Mouse (Mus musculus) myocyte (in vitro differentiated cells): ENCODE data around the gene Krt28. TPM values are rescaled to one million over a fixed set of nuclear protein-coding genes. Genes with fewer than 3 reads are reported as not detected.

Experiments
- H3K27me3 ChIP-seq: one replicate; pipeline ENCODE4 v1.6.1; 2011; ENCODE audit not compliant: control insufficient read depth, insufficient read depth, insufficient read length
- H3K36me3 ChIP-seq: one replicate; pipeline ENCODE4 v1.6.1; 2011; ENCODE audit not compliant: control insufficient read depth, insufficient read depth
- H3K4me2 ChIP-seq: one replicate; pipeline ENCODE4 v1.6.1; 2011; ENCODE audit warnings: low read depth, control low read depth
- H3K4me3 ChIP-seq: one replicate; pipeline ENCODE4 v1.5.1; 2011; ENCODE audit warnings: mild to moderate bottlenecking, control low read depth, moderate library complexity
- H3K79me2 ChIP-seq: one replicate; pipeline ENCODE4 v1.6.1; 2011; ENCODE audit not compliant: control insufficient read depth, insufficient read depth
- H3ac ChIP-seq: one replicate; pipeline ENCODE4 v1.6.1; 2011; ENCODE audit not compliant: control insufficient read depth, insufficient read length
- CEBPB ChIP-seq: IDR thresholded peaks from 2 replicates; pipeline ENCODE4 v1.6.1; 2011; ENCODE audit warnings: mild to moderate bottlenecking, moderate library complexity; ENCODE audit not compliant: poor library complexity, insufficient read depth, severe bottlenecking
- E2F4 ChIP-seq: IDR thresholded peaks from one replicate; pipeline ENCODE4 v1.6.1; 2011; ENCODE audit warnings: mild to moderate bottlenecking, control low read depth, moderate library complexity; ENCODE audit not compliant: insufficient read depth
- MAX ChIP-seq: IDR thresholded peaks from one replicate; pipeline ENCODE4 v1.6.1; 2011; ENCODE audit warnings: low read depth, mild to moderate bottlenecking, control low read depth
- MYOD1 ChIP-seq, 3 experiments: IDR thresholded peaks; one replicate each; pipeline ENCODE4 v1.6.1; 2011; ENCODE audit warnings: control low read depth in 2 of 3, low read depth in 2 of 3, mild to moderate bottlenecking in 2 of 3, moderate library complexity in 1 of 3; ENCODE audit not compliant: insufficient read length in 2 of 3, control insufficient read depth in 1 of 3
- MYOG ChIP-seq, 3 experiments: IDR thresholded peaks; one replicate each; pipeline ENCODE4 v1.6.1; 2011; ENCODE audit warnings: control low read depth in 2 of 3, low read depth in 2 of 3, mild to moderate bottlenecking in 2 of 3; ENCODE audit not compliant: insufficient read length in 2 of 3, control insufficient read depth in 1 of 3, insufficient read depth in 1 of 3
- POLR2A ChIP-seq: IDR thresholded peaks from one replicate; pipeline ENCODE4 v1.6.1; 2011; ENCODE audit warnings: low read depth, mild to moderate bottlenecking, control low read depth, moderate library complexity; ENCODE audit not compliant: insufficient read length
- POLR2AphosphoS2 ChIP-seq: IDR thresholded peaks from one replicate; pipeline ENCODE4 v1.6.1; 2011; ENCODE audit warnings: low read depth, control low read depth; ENCODE audit not compliant: insufficient read length
- REST ChIP-seq: IDR thresholded peaks from one replicate; pipeline ENCODE4 v1.6.1; 2011; ENCODE audit warnings: mild to moderate bottlenecking, control low read depth, moderate library complexity; ENCODE audit not compliant: insufficient read depth, insufficient read length
- SRF ChIP-seq: IDR thresholded peaks from one replicate; pipeline ENCODE4 v1.6.1; 2011; ENCODE audit warnings: low read depth; ENCODE audit not compliant: control insufficient read depth, insufficient read length
- TCF12 ChIP-seq: IDR thresholded peaks from one replicate; pipeline ENCODE4 v1.6.1; 2011; ENCODE audit warnings: mild to moderate bottlenecking, control low read depth; ENCODE audit not compliant: poor library complexity, insufficient read depth, severe bottlenecking
- TCF3 ChIP-seq: IDR thresholded peaks from one replicate; pipeline ENCODE4 v1.6.1; 2011; ENCODE audit warnings: low read depth, control low read depth; ENCODE audit not compliant: insufficient read length
- USF1 ChIP-seq: IDR thresholded peaks from one replicate; pipeline ENCODE4 v1.6.1; 2011; ENCODE audit warnings: low read depth, mild to moderate bottlenecking, control low read depth, moderate library complexity
- polyA plus RNA-seq: library from polyadenylated mRNA; unstranded; fragments of >200 nt; fragmentation: generic; extraction: Trizol; gene quantifications from one replicate; pipeline ENCODE4 v1.2.1, GENCODE M21; 2012; ENCODE audit warnings: missing spikeins

Krt28 gene
- polyA plus RNA-seq, result 0.04 TPM

DNA sequence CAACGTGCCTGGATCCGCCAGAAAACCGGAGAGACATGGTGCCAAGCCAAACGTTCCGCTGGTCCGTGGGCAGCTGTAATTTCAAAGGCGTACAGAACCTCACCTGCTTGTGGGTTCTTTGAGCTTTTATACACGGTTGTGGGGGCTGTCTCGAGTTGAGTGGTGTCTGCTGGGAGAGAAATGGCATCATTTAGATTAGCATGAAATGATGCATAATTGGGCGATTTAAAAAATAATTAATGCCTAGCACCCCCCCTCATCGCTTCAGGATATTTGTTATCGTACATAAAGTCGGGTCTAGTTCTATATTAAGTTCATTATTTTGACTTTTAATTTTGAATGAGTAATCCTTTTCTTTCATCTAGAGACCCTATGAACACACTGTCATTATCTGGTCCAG, at the start of gene Krt28:
Gene Krt28, minus strand, starts transcription at position 101 of the 400 bp plus-strand sequence.
- Histone ChIP-seq H3K79me2 (no peaks in the 10 kb centered on the region), H3K4me3 (no peak within 1 kb of the TSS), H3K4me2 (no peak within 1 kb of the TSS), H3ac (no peak within 1 kb of the TSS), H3K36me3 (no peaks in the 10 kb centered on the region), H3K27me3 (peaks cover 25% of the 10 kb centered on the region)
- TF ChIP-seq CEBPB (no peak), MYOD1 (IDR thresholded peaks at IDR 0.05; ENCODE audit: control insufficient read depth in 1 of 3, insufficient read length in 2 of 3, low read depth in 2 of 3) (no peak), MAX (no peak), TCF3 (no peak), POLR2AphosphoS2 (no peak), USF1 (no peak), E2F4 (no peak), MYOG (IDR thresholded peaks at IDR 0.05; ENCODE audit: control insufficient read depth in 1 of 3, insufficient read depth in 1 of 3, insufficient read length in 2 of 3, low read depth in 2 of 3) (no peak), POLR2A (no peak)

DNA sequence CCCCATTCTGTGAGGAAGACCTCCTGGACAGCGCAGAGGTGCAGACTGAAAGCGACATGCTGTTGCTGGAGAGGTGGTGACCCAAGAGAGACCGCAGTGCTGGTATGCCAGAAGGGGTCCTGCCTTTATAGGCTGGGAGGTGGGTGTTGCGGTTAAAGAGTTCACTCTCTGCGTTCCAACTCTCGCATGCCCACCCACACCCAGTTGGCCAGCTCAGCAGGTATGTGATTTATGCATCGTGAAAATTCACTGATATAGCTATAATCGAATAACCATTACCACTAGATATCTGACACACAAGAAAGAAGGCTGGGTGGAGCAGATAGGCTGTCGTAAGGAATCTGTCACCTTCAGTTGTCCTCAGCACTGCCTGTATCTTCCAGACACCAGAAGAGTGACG, 47.5 kb upstream of the Krt28 start, which contains the start of gene Krt12:
Gene Krt12, minus strand, starts transcription at position 101 of the 400 bp plus-strand sequence.
- H3ac ChIP-seq, result no peak within 1 kb of the TSS
- H3K27me3 ChIP-seq, result peaks cover 22% of the 10 kb centered on the region
- no peak within 1 kb of the TSS for H3K4me2 ChIP-seq
- H3K4me3 ChIP-seq, result no peak within 1 kb of the TSS
- no peak for TF ChIP-seq E2F4
- TF ChIP-seq SRF, result no peak
- TF ChIP-seq POLR2A, result no peak
- TF ChIP-seq USF1, result no peak
- no peak for TF ChIP-seq TCF12
- TF ChIP-seq MAX, result no peak
- no peak for TF ChIP-seq CEBPB
- no peak for TF ChIP-seq TCF3
- no peak for TF ChIP-seq POLR2AphosphoS2
- TF ChIP-seq MYOG (IDR thresholded peaks at IDR 0.05; ENCODE audit: control insufficient read depth in 1 of 3, insufficient read depth in 1 of 3, insufficient read length in 2 of 3, low read depth in 2 of 3), result no peak
- no peak for TF ChIP-seq MYOD1 (IDR thresholded peaks at IDR 0.05; ENCODE audit: control insufficient read depth in 1 of 3, insufficient read length in 2 of 3, low read depth in 2 of 3)
- TF ChIP-seq REST, result no peak
- no peaks in the 10 kb centered on the region for H3K36me3 ChIP-seq
- H3K79me2 ChIP-seq, result no peaks in the 10 kb centered on the region

DNA sequence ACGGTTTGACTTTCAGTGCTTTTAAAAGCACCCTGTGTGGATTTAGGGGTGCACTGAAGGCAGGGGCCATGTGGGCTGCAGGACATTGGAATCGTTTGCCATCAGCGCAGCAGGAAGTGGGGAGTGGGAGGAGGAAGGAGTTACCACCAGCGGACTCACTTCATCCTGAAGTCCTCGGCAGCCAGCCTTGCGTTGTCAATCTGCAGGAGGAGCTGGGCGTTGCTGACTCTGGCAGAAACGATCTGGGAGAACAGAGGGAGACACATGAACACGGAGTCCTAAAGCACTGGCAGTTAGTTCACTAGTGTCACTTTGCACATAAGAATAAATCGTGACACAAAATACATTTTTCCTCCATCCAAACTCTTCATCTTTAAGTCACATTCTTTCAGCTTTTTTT, 45.9 kb upstream of the Krt28 start:
- Histone ChIP-seq H3K4me3 (no peak overlapping the region), H3K27me3 (peaks cover 22% of the 10 kb centered on the region), H3K4me2 (no peak overlapping the region), H3K36me3 (no peaks in the 10 kb centered on the region), H3K79me2 (no peaks in the 10 kb centered on the region), H3ac (no peak overlapping the region)
- TF ChIP-seq CEBPB (no peak), MYOG (IDR thresholded peaks at IDR 0.05; ENCODE audit: control insufficient read depth in 1 of 3, insufficient read depth in 1 of 3, insufficient read length in 2 of 3, low read depth in 2 of 3) (no peak), POLR2A (no peak), USF1 (no peak), REST (no peak), E2F4 (no peak), TCF3 (no peak), MAX (no peak), POLR2AphosphoS2 (no peak), SRF (no peak), MYOD1 (IDR thresholded peaks at IDR 0.05; ENCODE audit: control insufficient read depth in 1 of 3, insufficient read length in 2 of 3, low read depth in 2 of 3) (no peak), TCF12 (no peak)

DNA sequence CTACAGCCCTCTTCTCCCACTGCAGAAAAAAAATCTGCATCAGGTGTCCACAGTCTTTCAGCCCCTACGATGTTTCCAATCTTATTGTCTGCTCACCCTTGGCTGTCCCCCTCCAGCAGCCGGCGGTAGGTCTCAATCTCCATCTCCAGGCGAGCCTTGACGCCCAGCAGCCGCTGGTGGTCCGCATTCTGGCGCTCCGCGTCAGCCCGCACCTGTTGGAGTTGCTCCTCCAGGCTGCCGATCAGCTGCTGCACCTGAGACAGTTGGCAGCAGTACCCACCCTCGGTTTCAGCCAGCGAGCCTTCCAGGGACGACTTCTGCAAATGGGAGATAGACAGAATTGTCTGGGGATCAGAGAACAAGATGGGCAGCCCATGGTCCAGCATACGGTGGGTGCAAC, 43.1 kb upstream of the Krt28 start:
- Histone ChIP-seq H3K36me3 (no peaks in the 10 kb centered on the region), H3ac (no peak overlapping the region), H3K79me2 (no peaks in the 10 kb centered on the region), H3K4me2 (no peak overlapping the region), H3K27me3 (peaks cover 22% of the 10 kb centered on the region), H3K4me3 (no peak overlapping the region)
- TF ChIP-seq MYOG (IDR thresholded peaks at IDR 0.05; ENCODE audit: control insufficient read depth in 1 of 3, insufficient read depth in 1 of 3, insufficient read length in 2 of 3, low read depth in 2 of 3), result no peak
- no peak for TF ChIP-seq REST
- TF ChIP-seq MYOD1 (IDR thresholded peaks at IDR 0.05; ENCODE audit: control insufficient read depth in 1 of 3, insufficient read length in 2 of 3, low read depth in 2 of 3), result no peak
- TF ChIP-seq TCF12, result no peak
- TF ChIP-seq POLR2AphosphoS2, result no peak
- TF ChIP-seq CEBPB, result no peak
- no peak for TF ChIP-seq SRF
- no peak for TF ChIP-seq POLR2A
- TF ChIP-seq MAX, result no peak
- no peak for TF ChIP-seq USF1
- TF ChIP-seq TCF3, result no peak
- no peak for TF ChIP-seq E2F4

DNA sequence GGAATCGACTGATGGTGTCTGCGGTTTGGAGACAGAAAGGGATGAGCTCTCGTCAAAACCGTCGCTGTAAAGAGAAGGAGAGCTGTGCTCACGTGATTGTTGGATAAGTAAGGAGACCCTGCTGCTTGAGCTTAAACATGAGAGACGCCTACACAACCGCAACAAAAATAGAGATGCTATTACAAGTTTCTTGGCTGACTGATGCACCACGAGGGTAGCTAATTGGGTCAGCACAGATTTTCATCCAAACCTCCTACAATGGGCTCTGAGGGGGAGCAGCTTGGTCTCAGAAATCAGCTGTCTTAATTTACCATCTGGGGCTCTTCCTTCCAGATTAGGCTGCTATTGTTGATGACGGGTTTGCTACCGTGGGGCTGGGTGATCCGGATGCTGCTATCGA, 42.2 kb upstream of the Krt28 start:
- no peak overlapping the region for H3ac ChIP-seq

More for the DNA sequence above, 42.2 kb upstream of the Krt28 start:
- no peak overlapping the region for H3K4me3 ChIP-seq
- H3K4me2 ChIP-seq, result no peak overlapping the region
- peaks cover 19% of the 10 kb centered on the region for H3K27me3 ChIP-seq
- TF ChIP-seq SRF (no peak), POLR2A (no peak), REST (no peak), MAX (no peak), TCF12 (no peak), USF1 (no peak), MYOD1 (IDR thresholded peaks at IDR 0.05; ENCODE audit: control insufficient read depth in 1 of 3, insufficient read length in 2 of 3, low read depth in 2 of 3) (no peak), CEBPB (no peak), MYOG (IDR thresholded peaks at IDR 0.05; ENCODE audit: control insufficient read depth in 1 of 3, insufficient read depth in 1 of 3, insufficient read length in 2 of 3, low read depth in 2 of 3) (no peak), POLR2AphosphoS2 (no peak), E2F4 (no peak), TCF3 (no peak)
- no peaks in the 10 kb centered on the region for H3K79me2 ChIP-seq
- no peaks in the 10 kb centered on the region for H3K36me3 ChIP-seq
